Mouse (Mus musculus): ENCODE data around the gene Tstd2. TPM values are rescaled to one million over a fixed set of nuclear protein-coding genes. Genes with fewer than 3 reads are reported as not detected.

Gene Tstd2
- total RNA-seq, 2 experiments from 2014 or later: 21.5 to 26.3 TPM

GRCm38 (mm10) chr4:46120767-46121166, 17.7 kb downstream of the Tstd2 start:
- ATAC-seq (ENCODE audit: poor library complexity, severe bottlenecking): no peak

- ATAC-seq (ENCODE audit: poor library complexity, severe bottlenecking): no peak
Observed at GRCm38 (mm10) chr4:46119514-46120094, 18.9 kb downstream of the Tstd2 start.

GRCm38 (mm10) chr4:46117536-46117935, 21.0 kb downstream of the Tstd2 start:
- no peak for ATAC-seq (ENCODE audit: poor library complexity, severe bottlenecking)

- ATAC-seq (ENCODE audit: poor library complexity, severe bottlenecking): no peak
Observed at GRCm38 (mm10) chr4:46116544-46117175, 21.8 kb downstream of the Tstd2 start.

GRCm38 (mm10) chr4:46115308-46115707, 23.2 kb downstream of the Tstd2 start:
- ATAC-seq (ENCODE audit: poor library complexity, severe bottlenecking): no peak

- ATAC-seq (ENCODE audit: poor library complexity, severe bottlenecking): no peak
Observed at GRCm38 (mm10) chr4:46111361-46111760, 27.1 kb downstream of the Tstd2 start.

- no peak for ATAC-seq (ENCODE audit: poor library complexity, severe bottlenecking)
Observed at GRCm38 (mm10) chr4:46110084-46110483, 28.4 kb downstream of the Tstd2 start.

GRCm38 (mm10) chr4:46102078-46102769, 36.3 kb downstream of the Tstd2 start:
- ATAC-seq (ENCODE audit: poor library complexity, severe bottlenecking): no peak

- no peak for ATAC-seq (ENCODE audit: poor library complexity, severe bottlenecking)
Observed at GRCm38 (mm10) chr4:46101211-46101711, 37.2 kb downstream of the Tstd2 start.

GRCm38 (mm10) chr4:46100539-46100938, 38.0 kb downstream of the Tstd2 start:
- ATAC-seq (ENCODE audit: poor library complexity, severe bottlenecking): no peak

- no peak for ATAC-seq (ENCODE audit: poor library complexity, severe bottlenecking)
Observed at GRCm38 (mm10) chr4:46099132-46099531, 39.4 kb downstream of the Tstd2 start.

GRCm38 (mm10) chr4:46097591-46097990, 40.9 kb downstream of the Tstd2 start:
- no peak for ATAC-seq (ENCODE audit: poor library complexity, severe bottlenecking)

- ATAC-seq (ENCODE audit: poor library complexity, severe bottlenecking): no peak
Observed at GRCm38 (mm10) chr4:46096546-46096945, 41.9 kb downstream of the Tstd2 start.

GRCm38 (mm10) chr4:46095826-46096159, 42.7 kb downstream of the Tstd2 start:
- no peak for ATAC-seq (ENCODE audit: poor library complexity, severe bottlenecking)

GRCm38 (mm10) chr4:46094916-46095825, 43.3 kb downstream of the Tstd2 start:
- ATAC-seq (ENCODE audit: poor library complexity, severe bottlenecking): no peak

- no peak for ATAC-seq (ENCODE audit: poor library complexity, severe bottlenecking)
Observed at GRCm38 (mm10) chr4:46092429-46093076, 45.9 kb downstream of the Tstd2 start.

- no peak for ATAC-seq (ENCODE audit: poor library complexity, severe bottlenecking)
Observed at GRCm38 (mm10) chr4:46089524-46090125, 48.9 kb downstream of the Tstd2 start.

GRCm38 (mm10) chr4:46087852-46088251, 50.6 kb downstream of the Tstd2 start:
- ATAC-seq (ENCODE audit: poor library complexity, severe bottlenecking): no peak

- ATAC-seq (ENCODE audit: poor library complexity, severe bottlenecking): no peak
Observed at GRCm38 (mm10) chr4:46087427-46087771, 51.1 kb downstream of the Tstd2 start.

- ATAC-seq (ENCODE audit: poor library complexity, severe bottlenecking): no peak
Observed at GRCm38 (mm10) chr4:46086718-46087426, 51.6 kb downstream of the Tstd2 start.
